Mouse (Mus musculus) spleen, postnatal 10 days (tissue): ENCODE measurements at regions not wholly inside any gene's neighbourhood (a gene's known extent, or its start where the extent isn't known, plus 50 kb on each side); places are given as distances from the start of the nearest gene placed in this dataset.

Source experiments
- DNase-seq, 2 experiments: peaks; one replicate each; pipeline ENCODE4 v3.0.0; 2021 to 2022; ENCODE audit warnings: low spot score in 2 of 2

GRCm38 (mm10) chr11:57904216-57904615, 71.6 kb upstream of the Hand1 start:
- no peak for DNase-seq

GRCm38 (mm10) chr11:57899335-57899734, 66.7 kb upstream of the Hand1 start:
- DNase-seq: no peak

GRCm38 (mm10) chr11:57895497-57895896, 62.9 kb upstream of the Hand1 start:
- DNase-seq: no peak

GRCm38 (mm10) chr11:57882736-57883635, 50.4 kb upstream of the Hand1 start:
- no peak for DNase-seq
